Mouse (Mus musculus) brain, embryonic 14.5 days (tissue): ENCODE results near the gene Icos. TPM values are rescaled to one million over a fixed set of nuclear protein-coding genes. Genes with fewer than 3 reads are reported as not detected.

Experiments used
- DNase-seq: peaks from one replicate; pipeline ENCODE4 v3.0.0-alpha.2; 2011; ENCODE audit warnings: low read depth
- CTCF ChIP-seq: fragments of 200-500 bp; IDR thresholded peaks from 2 replicates; pipeline ENCODE4 v1.5.1; 2012; ENCODE audit warnings: inconsistent platforms, mild to moderate bottlenecking, moderate library complexity, borderline replicate concordance; ENCODE audit not compliant: insufficient read depth, insufficient read length; ENCODE audit errors: extremely low read depth
- POLR2A ChIP-seq: fragments of 200-500 bp; IDR thresholded peaks from 2 replicates; pipeline ENCODE4 v1.6.1; 2012; ENCODE audit warnings: mild to moderate bottlenecking, inconsistent platforms, borderline replicate concordance; ENCODE audit not compliant: poor library complexity, insufficient read depth, insufficient read length, severe bottlenecking; ENCODE audit errors: extremely low read depth
- polyA plus RNA-seq: library from polyadenylated mRNA; depleted of rRNA; stranded (reverse); fragments of >200 nt; gene quantifications from 2 replicates; pipeline ENCODE4 v1.2.3, GENCODE M21; 2012; rRNA removed

Gene Icos
- 0.11 and 0.15 TPM in 2 replicates for polyA plus RNA-seq

DNA sequence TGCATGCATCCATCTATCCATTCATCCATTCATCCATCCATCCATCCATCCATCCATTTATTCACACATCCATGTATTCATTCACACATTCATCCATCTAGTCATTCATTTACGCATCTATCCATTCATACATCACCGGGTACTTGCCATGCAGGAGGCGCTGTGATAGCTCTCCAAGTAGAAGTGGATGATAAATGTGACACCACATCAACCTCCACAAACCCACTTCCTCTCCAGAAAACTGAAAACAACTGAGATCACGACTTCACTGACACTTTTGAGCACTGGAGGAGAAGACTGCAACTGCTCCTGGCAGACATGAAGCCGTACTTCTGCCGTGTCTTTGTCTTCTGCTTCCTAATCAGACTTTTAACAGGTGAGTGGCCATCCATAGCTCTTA is at the start of gene Icos:
TSS of gene Icos (plus strand) at position 287 of the 400 bp plus-strand sequence.
- no peak for TF ChIP-seq POLR2A
- TF ChIP-seq CTCF, result no peak
- no peak for DNase-seq

- DNase-seq, result no peak
- TF ChIP-seq POLR2A, result no peak
- TF ChIP-seq CTCF, result no peak
Measured at GRCm38 (mm10) chr1:60929036-60929435, 48.7 kb upstream of the Icos start.

GRCm38 (mm10) chr1:60930397-60930796 is 47.3 kb upstream of the Icos start:
- no peak for TF ChIP-seq CTCF
- TF ChIP-seq POLR2A, result no peak
- no peak for DNase-seq

- peak; percentile 65 for DNase-seq
Measured at GRCm38 (mm10) chr1:60935968-60936581, 41.7 kb upstream of the Icos start.

GRCm38 (mm10) chr1:60936963-60937711 is 40.6 kb upstream of the Icos start:
- TF ChIP-seq POLR2A (no peak), CTCF (no peak)
- no peak for DNase-seq

More at GRCm38 (mm10) chr1:60935968-60936581, 41.7 kb upstream of the Icos start:
- TF ChIP-seq CTCF (no peak), POLR2A (no peak)

- no peak for TF ChIP-seq POLR2A
- TF ChIP-seq CTCF, result no peak
- no peak for DNase-seq
Measured at GRCm38 (mm10) chr1:60938256-60938655, 39.5 kb upstream of the Icos start.

DNA sequence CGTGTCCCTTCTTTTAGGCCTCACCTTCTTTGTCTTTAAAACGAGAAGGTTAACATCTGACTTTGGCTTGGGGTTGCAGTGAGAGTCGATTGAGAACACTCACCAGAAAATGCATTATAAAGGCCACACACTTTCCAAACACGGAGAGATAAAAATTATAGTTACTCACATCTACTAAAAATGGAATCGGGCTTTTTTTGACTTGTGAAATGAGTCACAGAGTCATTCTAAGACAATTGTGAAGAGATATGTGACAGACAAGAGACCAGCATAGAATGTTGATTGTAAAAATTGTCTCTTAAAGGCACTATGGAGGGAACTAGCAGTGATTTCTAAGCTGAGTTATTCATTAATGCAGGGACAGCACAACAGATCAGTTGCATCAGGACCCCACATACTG is 38.8 kb upstream of the Icos start:
- no peak for TF ChIP-seq CTCF
- TF ChIP-seq POLR2A, result no peak
- no peak for DNase-seq

- no peak for TF ChIP-seq POLR2A
- TF ChIP-seq CTCF, result no peak
- DNase-seq, result no peak
Measured at GRCm38 (mm10) chr1:60940023-60940422, 37.7 kb upstream of the Icos start.

DNA sequence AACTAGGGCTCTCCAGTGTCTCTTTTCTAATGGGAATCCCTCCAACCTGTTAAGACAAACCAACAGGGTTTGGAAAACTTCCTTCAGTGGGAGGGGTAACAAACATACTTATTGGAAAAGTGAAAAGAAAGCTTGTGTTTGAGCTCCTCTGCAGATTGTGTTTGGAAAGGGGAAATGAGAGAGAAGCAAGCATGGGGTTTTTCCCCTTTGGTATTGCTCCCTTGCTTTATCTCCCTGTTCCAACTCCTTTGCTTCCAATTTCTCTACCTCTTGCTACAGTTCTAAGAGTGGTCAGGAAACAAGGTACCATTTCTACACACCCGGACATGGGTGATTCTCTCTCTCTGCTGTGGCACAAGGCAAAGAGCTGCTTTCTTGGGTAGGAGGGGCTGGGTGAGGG is 37.1 kb upstream of the Icos start:
- no peak for TF ChIP-seq CTCF
- no peak for TF ChIP-seq POLR2A
- DNase-seq, result no peak

GRCm38 (mm10) chr1:60941056-60942048 is 36.4 kb upstream of the Icos start:
- DNase-seq, result no peak
- no peak for TF ChIP-seq POLR2A
- TF ChIP-seq CTCF, result no peak

GRCm38 (mm10) chr1:60942921-60943320 is 34.8 kb upstream of the Icos start:
- DNase-seq, result no peak
- TF ChIP-seq POLR2A, result no peak
